Mouse (Mus musculus) C2C12 (cell line): ENCODE measurements at regions not wholly inside any gene's neighbourhood (a gene's known extent, or its start where the extent isn't known, plus 50 kb on each side); places are given as distances from the start of the nearest gene placed in this dataset.

Source experiments
- H3K27me3 ChIP-seq: one replicate; pipeline ENCODE4 v1.6.1; 2011; ENCODE audit not compliant: control insufficient read depth, insufficient read depth, insufficient read length
- H3K36me3 ChIP-seq: one replicate; pipeline ENCODE4 v1.6.1; 2011; ENCODE audit not compliant: control insufficient read depth, insufficient read depth
- H3K4me3 ChIP-seq: one replicate; pipeline ENCODE4 v1.5.1; 2011; ENCODE audit warnings: mild to moderate bottlenecking, control low read depth; ENCODE audit not compliant: poor library complexity, insufficient read depth, severe bottlenecking
- H3K79me2 ChIP-seq: one replicate; pipeline ENCODE4 v1.6.1; 2011; ENCODE audit not compliant: control insufficient read depth, insufficient read depth
- H3K79me3 ChIP-seq: one replicate; pipeline ENCODE4 v1.6.1; 2011; ENCODE audit warnings: low read depth, control low read depth
- H3ac ChIP-seq: one replicate; pipeline ENCODE3; 2011; ENCODE audit warnings: low read depth; ENCODE audit not compliant: control insufficient read depth, insufficient read length
- CEBPB ChIP-seq: IDR thresholded peaks from one replicate; pipeline ENCODE4 v1.6.1; 2011; ENCODE audit warnings: low read depth, mild to moderate bottlenecking, control low read depth, moderate library complexity
- CTCF ChIP-seq: IDR thresholded peaks from one replicate; pipeline ENCODE4 v1.5.1; 2011; ENCODE audit not compliant: control insufficient read depth, insufficient read depth, insufficient read length
- FOSL1 ChIP-seq: IDR thresholded peaks from one replicate; pipeline ENCODE4 v1.8.0; 2011; ENCODE audit warnings: mild to moderate bottlenecking, low read length; ENCODE audit not compliant: poor library complexity, insufficient read depth, severe bottlenecking
- MAX ChIP-seq: IDR thresholded peaks from one replicate; pipeline ENCODE4 v1.6.1; 2011; ENCODE audit warnings: mild to moderate bottlenecking, control low read depth
- MYOD1 ChIP-seq: IDR thresholded peaks from one replicate; pipeline ENCODE4 v1.6.1; 2011; ENCODE audit warnings: low read depth; ENCODE audit not compliant: control insufficient read depth, insufficient read length
- MYOG ChIP-seq: IDR thresholded peaks from one replicate; pipeline ENCODE4 v1.6.1; 2011; ENCODE audit not compliant: control insufficient read depth, insufficient read length; ENCODE audit errors: extremely low read depth
- USF1 ChIP-seq: IDR thresholded peaks from one replicate; pipeline ENCODE4 v1.6.1; 2011; ENCODE audit warnings: low read depth, mild to moderate bottlenecking, control low read depth, moderate library complexity

DNA sequence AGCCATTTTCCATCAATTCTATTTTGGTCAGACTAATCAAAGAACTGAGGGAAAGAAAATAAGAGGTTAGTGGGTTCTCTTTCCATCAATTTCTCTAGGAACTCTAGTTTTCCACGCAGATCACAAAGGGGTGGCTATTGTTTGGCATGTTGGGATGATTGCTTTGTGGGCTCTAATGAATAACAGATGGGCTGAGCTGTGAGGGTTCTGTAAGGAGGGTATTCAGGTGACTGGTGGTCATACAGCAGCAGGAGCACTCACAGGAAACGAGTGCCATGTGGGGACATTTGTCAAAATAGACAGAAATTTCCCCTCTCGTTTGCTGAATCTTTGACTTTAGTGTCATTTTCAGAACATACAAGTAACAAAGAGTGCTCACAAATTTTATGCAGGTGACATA lies 134.9 kb upstream of the Brinp3 start:
- H3K27me3 ChIP-seq = no peaks in the 10 kb centered on the region
- no peak overlapping the region for H3K4me3 ChIP-seq
- H3K79me3 ChIP-seq = no peaks in the 10 kb centered on the region
- H3K79me2 ChIP-seq = no peaks in the 10 kb centered on the region
- no peaks in the 10 kb centered on the region for H3K36me3 ChIP-seq
- TF ChIP-seq MAX (no peak), CEBPB (no peak), FOSL1 (no peak), USF1 (no peak), MYOD1 (no peak), CTCF (no peak), MYOG (no peak)
- no peak overlapping the region for H3ac ChIP-seq

DNA sequence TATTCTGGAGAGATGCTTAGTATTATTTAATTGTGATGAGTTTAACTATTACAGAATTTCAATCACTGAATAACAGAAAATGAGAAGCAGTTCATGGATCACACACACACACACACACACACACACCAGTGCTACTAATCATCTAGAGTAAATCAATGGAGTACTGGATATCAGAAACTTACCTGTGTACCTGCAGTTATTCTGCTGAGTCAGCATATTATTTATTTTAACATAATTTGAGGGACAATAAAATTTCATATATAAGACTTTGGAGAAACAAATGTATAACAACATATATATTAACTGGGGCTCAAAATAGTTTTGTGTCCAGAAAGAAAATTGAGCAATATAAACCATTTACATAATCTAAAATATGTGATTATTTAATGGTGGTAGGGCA lies 134.4 kb upstream of the Brinp3 start:
- TF ChIP-seq MYOG = no peak
- TF ChIP-seq CEBPB = no peak
- TF ChIP-seq MAX = no peak
- TF ChIP-seq USF1 = no peak
- no peak for TF ChIP-seq CTCF
- no peak for TF ChIP-seq FOSL1
- no peak for TF ChIP-seq MYOD1
- Histone ChIP-seq H3K27me3 (no peaks in the 10 kb centered on the region), H3ac (no peak overlapping the region), H3K79me2 (no peaks in the 10 kb centered on the region), H3K36me3 (no peaks in the 10 kb centered on the region), H3K79me3 (no peaks in the 10 kb centered on the region), H3K4me3 (no peak overlapping the region)

DNA sequence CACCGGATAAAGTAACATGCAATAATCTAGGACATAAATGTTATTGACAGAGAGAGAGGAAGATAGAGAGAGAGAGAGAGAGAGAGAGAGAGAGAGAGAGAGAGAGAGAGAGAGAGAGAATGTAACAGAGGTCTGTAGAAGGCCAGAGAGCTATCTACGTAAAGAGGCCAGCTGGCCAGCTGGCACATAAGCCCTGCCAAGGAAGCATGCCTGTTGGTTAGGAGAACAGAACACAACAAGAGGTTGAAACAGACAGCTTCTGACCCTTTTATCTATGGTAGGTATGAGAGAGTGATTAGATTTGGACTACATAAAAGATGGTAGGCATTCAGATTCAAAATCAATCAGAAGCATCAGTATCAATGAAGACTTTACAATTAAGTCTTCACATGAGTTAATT lies 130.8 kb upstream of the Brinp3 start:
- no peaks in the 10 kb centered on the region for H3K79me3 ChIP-seq
- no peaks in the 10 kb centered on the region for H3K79me2 ChIP-seq
- H3K27me3 ChIP-seq = no peaks in the 10 kb centered on the region
- no peak overlapping the region for H3K4me3 ChIP-seq
- H3K36me3 ChIP-seq = no peaks in the 10 kb centered on the region
- no peak overlapping the region for H3ac ChIP-seq
- TF ChIP-seq USF1 = no peak
- TF ChIP-seq MYOD1 = no peak
- TF ChIP-seq FOSL1 = no peak
- no peak for TF ChIP-seq CEBPB
- TF ChIP-seq MAX = no peak
- no peak for TF ChIP-seq MYOG
- no peak for TF ChIP-seq CTCF
